Mouse (Mus musculus) MEL (cell line): Measurements from ENCODE around the gene Pgpep1. TPM values are rescaled to one million over a fixed set of nuclear protein-coding genes. Genes with fewer than 3 reads are reported as not detected.

Experiments
- DNase-seq: peaks from one replicate; pipeline ENCODE4 v3.0.0; 2011; ENCODE audit warnings: low read depth, low spot score
- H3K27ac ChIP-seq: 2 replicates; pipeline ENCODE4 v1.5.1; 2012; ENCODE audit warnings: low read depth, mild to moderate bottlenecking, control low read depth, low read length, moderate library complexity; ENCODE audit not compliant: control insufficient read depth
- H3K27me3 ChIP-seq, 2 experiments: fragments of 150-350 bp in 1 of 2; sonication (generic) in 1 of 2; 2 replicates each; pipeline ENCODE4 v1.6.1; 2012; ENCODE audit warnings: low read length in 2 of 2, mild to moderate bottlenecking in 2 of 2, improper control_type of control experiment in 1 of 2, moderate library complexity in 1 of 2; ENCODE audit not compliant: insufficient read depth in 2 of 2, control insufficient read depth in 1 of 2
- H3K36me3 ChIP-seq, 2 experiments: 2 replicates each; pipeline ENCODE4 v1.6.1; 2012 to 2014; ENCODE audit warnings: low read length in 2 of 2, improper control_type of control experiment in 1 of 2, inconsistent platforms in 1 of 2, mild to moderate bottlenecking in 1 of 2; ENCODE audit not compliant: insufficient read depth in 2 of 2, control insufficient read depth in 1 of 2
- H3K4me1 ChIP-seq, 2 experiments: fragments of 150-350 bp in 1 of 2; sonication (generic) in 1 of 2; 2 replicates each; pipeline ENCODE4 v1.6.1; 2012; ENCODE audit warnings: low read length in 2 of 2, improper control_type of control experiment in 1 of 2, mild to moderate bottlenecking in 1 of 2; ENCODE audit not compliant: insufficient read depth in 2 of 2, control insufficient read depth in 1 of 2
- H3K4me3 ChIP-seq, 2 experiments: fragments of 150-350 bp in 1 of 2; sonication (generic) in 1 of 2; 2 replicates each; pipeline ENCODE4 v1.5.1; 2012; ENCODE audit warnings: low read depth in 2 of 2, low read length in 2 of 2, mild to moderate bottlenecking in 2 of 2, moderate library complexity in 2 of 2, control low read depth in 1 of 2, improper control_type of control experiment in 1 of 2; ENCODE audit not compliant: control insufficient read depth in 1 of 2, insufficient read depth in 1 of 2
- H3K79me2 ChIP-seq: 2 replicates; pipeline ENCODE4 v1.6.1; 2012; ENCODE audit warnings: mild to moderate bottlenecking, low read length, moderate library complexity; ENCODE audit not compliant: control insufficient read depth, poor library complexity, insufficient read depth
- H3K9ac ChIP-seq: 2 replicates; pipeline ENCODE4 v1.6.1; 2012; ENCODE audit warnings: low read depth, mild to moderate bottlenecking, control low read depth, low read length, moderate library complexity; ENCODE audit not compliant: control insufficient read depth, poor library complexity, severe bottlenecking
- H3K9me3 ChIP-seq: fragments of 150-350 bp; sonication (generic); replicated peaks from 2 replicates; pipeline ENCODE4 v1.6.1; 2012; ENCODE audit warnings: mild to moderate bottlenecking, low read length, improper control_type of control experiment, moderate library complexity; ENCODE audit not compliant: insufficient read depth
- BHLHE40 ChIP-seq: IDR thresholded peaks from 2 replicates; pipeline ENCODE4 v1.6.1; 2012; ENCODE audit warnings: low read depth, mild to moderate bottlenecking, inconsistent platforms, low read length, improper control_type of control experiment, borderline replicate concordance
- E2F4 ChIP-seq: IDR thresholded peaks from 2 replicates; pipeline ENCODE4 v1.6.1; 2011; ENCODE audit warnings: low read depth, low read length, improper control_type of control experiment, borderline replicate concordance
- ELF1 ChIP-seq: IDR thresholded peaks from 2 replicates; pipeline ENCODE4 v1.6.1; 2014; ENCODE audit warnings: low read depth, mild to moderate bottlenecking, inconsistent platforms, low read length, improper control_type of control experiment, moderate library complexity
- EP300 ChIP-seq, 2 experiments: IDR thresholded peaks; 2 replicates each; pipeline ENCODE4 v1.6.1; 2011; ENCODE audit warnings: improper control_type of control experiment in 2 of 2, low read length in 2 of 2, low read depth in 1 of 2, mild to moderate bottlenecking in 1 of 2
- ETS1 ChIP-seq: IDR thresholded peaks from 2 replicates; pipeline ENCODE4 v1.6.1; 2012; ENCODE audit warnings: low read depth, mild to moderate bottlenecking, inconsistent platforms, low read length, improper control_type of control experiment, moderate library complexity
- GATA1 ChIP-seq: IDR thresholded peaks from 2 replicates; pipeline ENCODE4 v1.6.1; 2011; ENCODE audit warnings: low read depth, low read length, improper control_type of control experiment
- HCFC1 ChIP-seq: IDR thresholded peaks from 2 replicates; pipeline ENCODE4 v1.6.1; 2012; ENCODE audit warnings: low read depth, mild to moderate bottlenecking, inconsistent platforms, low read length, improper control_type of control experiment, moderate library complexity
- MAFK ChIP-seq: IDR thresholded peaks from 2 replicates; pipeline ENCODE4 v1.6.1; 2011; ENCODE audit warnings: low read depth, mild to moderate bottlenecking, low read length, improper control_type of control experiment, borderline replicate concordance
- MAX ChIP-seq: IDR thresholded peaks from 2 replicates; pipeline ENCODE4 v1.6.1; 2011; ENCODE audit warnings: low read length, improper control_type of control experiment
- MAZ ChIP-seq: IDR thresholded peaks from 2 replicates; pipeline ENCODE4 v1.6.1; 2012; ENCODE audit warnings: low read depth, mild to moderate bottlenecking, inconsistent platforms, low read length, improper control_type of control experiment
- MEF2A ChIP-seq: IDR thresholded peaks from 2 replicates; pipeline ENCODE4 v1.6.1; 2014; ENCODE audit warnings: low read depth, mild to moderate bottlenecking, inconsistent platforms, low read length, improper control_type of control experiment; ENCODE audit not compliant: poor library complexity, insufficient replicate concordance, severe bottlenecking; ENCODE audit errors: extremely low read depth
- MXI1 ChIP-seq: IDR thresholded peaks from 2 replicates; pipeline ENCODE4 v1.6.1; 2011; ENCODE audit warnings: mild to moderate bottlenecking, low read depth, low read length, improper control_type of control experiment
- MYC ChIP-seq: IDR thresholded peaks from 2 replicates; pipeline ENCODE4 v1.6.1; 2011; ENCODE audit warnings: low read depth, mild to moderate bottlenecking, low read length, improper control_type of control experiment, moderate library complexity
- NELFE ChIP-seq: IDR thresholded peaks from 2 replicates; pipeline ENCODE4 v1.6.1; 2011; ENCODE audit warnings: low read depth, low read length, improper control_type of control experiment
- POLR2A ChIP-seq, 2 experiments: IDR thresholded peaks; 2 replicates each; pipeline ENCODE4 v1.6.1; 2011 to 2012; ENCODE audit warnings: low read length in 2 of 2, mild to moderate bottlenecking in 2 of 2, control low read depth in 1 of 2, improper control_type of control experiment in 1 of 2, low read depth in 1 of 2, moderate library complexity in 1 of 2; ENCODE audit not compliant: control insufficient read depth in 1 of 2, insufficient read depth in 1 of 2, poor library complexity in 1 of 2
- POLR2AphosphoS2 ChIP-seq: IDR thresholded peaks from 2 replicates; pipeline ENCODE4 v1.6.1; 2011; ENCODE audit warnings: low read length, improper control_type of control experiment
- POLR2AphosphoS5 ChIP-seq: IDR thresholded peaks from 2 replicates; pipeline ENCODE4 v1.6.1; 2012; ENCODE audit warnings: low read depth, borderline replicate concordance, mild to moderate bottlenecking, inconsistent platforms, low read length, moderate library complexity, mixed read lengths
- RCOR1 ChIP-seq: IDR thresholded peaks from 2 replicates; pipeline ENCODE4 v1.6.1; 2012; ENCODE audit warnings: low read depth, mild to moderate bottlenecking, inconsistent platforms, low read length, improper control_type of control experiment
- SIN3A ChIP-seq: IDR thresholded peaks from 2 replicates; pipeline ENCODE4 v1.6.1; 2012; ENCODE audit warnings: low read length, improper control_type of control experiment, inconsistent platforms
- TAL1 ChIP-seq: IDR thresholded peaks from 2 replicates; pipeline ENCODE4 v1.6.1; 2012; ENCODE audit warnings: mild to moderate bottlenecking, inconsistent platforms, low read length, moderate library complexity, mixed read lengths
- TBP ChIP-seq: IDR thresholded peaks from 2 replicates; pipeline ENCODE4 v1.8.0; 2011; ENCODE audit warnings: low read depth, low read length, improper control_type of control experiment
- TCF12 ChIP-seq: IDR thresholded peaks from 2 replicates; pipeline ENCODE4 v1.6.1; 2014; ENCODE audit warnings: low read depth, mild to moderate bottlenecking, inconsistent platforms, low read length, improper control_type of control experiment, moderate library complexity
- USF1 ChIP-seq: IDR thresholded peaks from 2 replicates; pipeline ENCODE4 v1.6.1; 2014; ENCODE audit warnings: low read depth, mild to moderate bottlenecking, inconsistent platforms, low read length, improper control_type of control experiment, moderate library complexity
- USF2 ChIP-seq, 2 experiments: IDR thresholded peaks; 2 replicates each; pipeline ENCODE4 v1.6.1; 2011 to 2012; ENCODE audit warnings: improper control_type of control experiment in 2 of 2, low read length in 2 of 2, borderline replicate concordance in 1 of 2, inconsistent platforms in 1 of 2, low read depth in 1 of 2, mild to moderate bottlenecking in 1 of 2; ENCODE audit not compliant: insufficient read depth in 1 of 2
- polyA plus RNA-seq, 2 experiments: library from polyadenylated mRNA; stranded (reverse) in 1 of 2; unstranded in 1 of 2; fragments of >175 nt in 1 of 2; fragments of >200 nt in 1 of 2; gene quantifications; 2 replicates each; pipeline versions ENCODE4 v1.2.1 to v1.2.4; 2012; ENCODE audit warnings: low replicate concordance in 2 of 2, low read depth in 1 of 2; ENCODE audit not compliant: insufficient read length in 2 of 2, insufficient read depth in 1 of 2, missing spikeins in 1 of 2
- total RNA-seq: library from RNA; depleted of rRNA; stranded (reverse); fragments of 300-350 nt; gene quantifications from 2 replicates; pipeline ENCODE4 v1.2.3, GENCODE M21; 2012

Pgpep1 gene
- total and polyA plus RNA-seq, 3 experiments = 12.6 to 19.5 TPM; not detected in 1

GRCm38 (mm10) chr8:70649324-70649723, 10.9 kb downstream of the Pgpep1 start:
- peaks cover 9 to 30% of the 10 kb centered on the region in 2 experiments for H3K4me1 ChIP-seq
- TF ChIP-seq ELF1 = no peak
- no peak for TF ChIP-seq MYC
- TF ChIP-seq MXI1 = peak; percentile 71
- TF ChIP-seq RCOR1 = peak; percentile 64; the same call in 1 of the 2 replicates
- TF ChIP-seq POLR2AphosphoS5 = no peak
- TF ChIP-seq TAL1 = peak; percentile 18; the same call in 1 of the 2 replicates
- 0 out of 2 replicates have a peak, but pooled peaks have one; percentile 4 for TF ChIP-seq HCFC1
- peak; percentile 92 for TF ChIP-seq USF1
- TF ChIP-seq MEF2A = no peak
- TF ChIP-seq MAX = no peak
- TF ChIP-seq SIN3A = peak; percentile 55
- peak in 1 of 2 experiments; percentile 50; a peak in 1 of 4 replicates for TF ChIP-seq USF2 (IDR thresholded peaks at IDR 0.05; ENCODE audit: borderline replicate concordance in 1 of 2, insufficient read depth in 1 of 2, low read depth in 1 of 2, low read length in 2 of 2)
- TF ChIP-seq NELFE = 0 out of 2 replicates have a peak, but pooled peaks have one; percentile 7
- TF ChIP-seq E2F4 = no peak
- 0 out of 2 replicates have a peak, but pooled peaks have one; percentile 4 for TF ChIP-seq TBP
- TF ChIP-seq TCF12 = peak; percentile 61
- peak; percentile 37 to 70 for TF ChIP-seq EP300 (IDR thresholded peaks at IDR 0.05; ENCODE audit: low read depth in 1 of 2, low read length in 2 of 2)
- peak; percentile 80 for TF ChIP-seq BHLHE40
- peak; percentile 52; the same call in 1 of the 2 replicates for TF ChIP-seq POLR2AphosphoS2
- TF ChIP-seq GATA1 = peak; percentile 62
- no peak for TF ChIP-seq MAFK
- TF ChIP-seq ETS1 = peak; percentile 88
- TF ChIP-seq POLR2A (IDR thresholded peaks at IDR 0.05; ENCODE audit: control insufficient read depth in 1 of 2, insufficient read depth in 1 of 2, low read depth in 1 of 2, low read length in 2 of 2, poor library complexity in 1 of 2) = 0 out of 4 replicates have a peak, but pooled peaks of 1 of the 2 experiments have one; percentile 19
- no peak; the same call in 1 of the 2 replicates for TF ChIP-seq MAZ
- peak overlapping the region; percentile 26 for H3K9ac ChIP-seq
- no peaks in the 10 kb centered on the region for H3K79me2 ChIP-seq
- no peak overlapping the region for H3K4me3 ChIP-seq
- DNase-seq = peak; percentile 94
- peaks cover 2 to 24% of the 10 kb centered on the region in 2 experiments; a peak in 3 of 4 replicates for H3K36me3 ChIP-seq
- no peaks in the 10 kb centered on the region for H3K27me3 ChIP-seq
- no peaks in the 10 kb centered on the region for H3K9me3 ChIP-seq
- H3K27ac ChIP-seq = peak overlapping the region; percentile 70
